Mouse (Mus musculus): Measurements from ENCODE around the gene Slc39a8. TPM values are rescaled to one million over a fixed set of nuclear protein-coding genes. Genes with fewer than 3 reads are reported as not detected.

Gene Slc39a8
- 12.2 and 12.9 TPM in 2 replicates for polyA plus RNA-seq (2015; fragmentation: Nextera tagmentation; extraction: Ambion mirVana)

- H3K4me1 ChIP-seq (replicated peaks), result peaks cover 19% of the 10 kb centered on the region
- H3K27me3 ChIP-seq, result peaks cover 9% of the 10 kb centered on the region
- peak; percentile 87 for ATAC-seq (ENCODE audit: low read depth)
- H3K9ac ChIP-seq, result peak within 1 kb of the TSS; percentile 70
- peak within 1 kb of the TSS; percentile 61 for H3K27ac ChIP-seq (replicated peaks)
- H3K4me2 ChIP-seq, result peak within 1 kb of the TSS; percentile 94
- no peaks in the 10 kb centered on the region for H3K9me3 ChIP-seq
- WGBS, result 6% methylated on average over 22 of the region's 22 CpGs
- no peaks in the 10 kb centered on the region for H3K36me3 ChIP-seq
- peak within 1 kb of the TSS; percentile 53 for H3K4me3 ChIP-seq
These were observed at the start of gene Slc39a8 for GRCm38 (mm10) chr3:135825016-135825753. TSS of gene Slc39a8 (plus strand) at chr3:135825279.

- H3K27ac ChIP-seq (replicated peaks), result no peak overlapping the region
- H3K4me1 ChIP-seq (replicated peaks), result no peaks in the 10 kb centered on the region
- no peak for ATAC-seq (ENCODE audit: low read depth)
- WGBS, result 90% methylated on average over 7 of the region's 7 CpGs
- H3K9me3 ChIP-seq, result no peaks in the 10 kb centered on the region
- no peaks in the 10 kb centered on the region for H3K36me3 ChIP-seq
- no peak overlapping the region for H3K9ac ChIP-seq
- H3K4me2 ChIP-seq, result no peak overlapping the region
- H3K4me3 ChIP-seq, result no peak overlapping the region
- H3K27me3 ChIP-seq, result no peaks in the 10 kb centered on the region
These were observed 40.0 kb upstream of the Slc39a8 start for GRCm38 (mm10) chr3:135785065-135785464.

- H3K36me3 ChIP-seq, result no peaks in the 10 kb centered on the region
- H3K4me2 ChIP-seq, result no peak overlapping the region
- H3K4me1 ChIP-seq (replicated peaks), result no peaks in the 10 kb centered on the region
- no peak overlapping the region for H3K4me3 ChIP-seq
- H3K27ac ChIP-seq (replicated peaks), result no peak overlapping the region
- H3K9me3 ChIP-seq, result no peaks in the 10 kb centered on the region
- H3K9ac ChIP-seq, result no peak overlapping the region
- no peak for ATAC-seq (ENCODE audit: low read depth)
- 93% methylated on average over 6 of the region's 6 CpGs for WGBS
- H3K27me3 ChIP-seq, result no peaks in the 10 kb centered on the region
These were observed 29.0 kb upstream of the Slc39a8 start for GRCm38 (mm10) chr3:135796117-135796516.

- Histone ChIP-seq H3K27ac (replicated peaks) (no peak overlapping the region), H3K27me3 (no peaks in the 10 kb centered on the region), H3K4me3 (no peak overlapping the region), H3K9me3 (no peaks in the 10 kb centered on the region), H3K36me3 (no peaks in the 10 kb centered on the region), H3K4me2 (no peak overlapping the region), H3K4me1 (replicated peaks) (no peaks in the 10 kb centered on the region), H3K9ac (no peak overlapping the region)
- no peak for ATAC-seq (ENCODE audit: low read depth)
- 70% methylated on average over 3 of the region's 3 CpGs for WGBS
These were observed 26.8 kb upstream of the Slc39a8 start for GRCm38 (mm10) chr3:135798241-135798640.

- no peak for ATAC-seq (ENCODE audit: low read depth)
- Histone ChIP-seq H3K27ac (replicated peaks) (no peak overlapping the region), H3K4me3 (no peak overlapping the region), H3K4me1 (replicated peaks) (no peaks in the 10 kb centered on the region), H3K9ac (no peak overlapping the region), H3K4me2 (no peak overlapping the region), H3K36me3 (no peaks in the 10 kb centered on the region), H3K27me3 (no peaks in the 10 kb centered on the region), H3K9me3 (no peaks in the 10 kb centered on the region)
- 73% methylated on average over 1 of the region's 1 CpGs for WGBS
These were observed 26.4 kb upstream of the Slc39a8 start for GRCm38 (mm10) chr3:135798665-135799064.

GRCm38 (mm10) chr3:135814665-135815064 is 10.4 kb upstream of the Slc39a8 start:
- Histone ChIP-seq H3K27me3 (no peaks in the 10 kb centered on the region), H3K4me3 (no peak overlapping the region), H3K9me3 (no peaks in the 10 kb centered on the region), H3K4me2 (no peak overlapping the region), H3K9ac (no peak overlapping the region), H3K4me1 (replicated peaks) (no peaks in the 10 kb centered on the region), H3K36me3 (no peaks in the 10 kb centered on the region), H3K27ac (replicated peaks) (no peak overlapping the region)
- no peak for ATAC-seq (ENCODE audit: low read depth)
- WGBS, result 88% methylated on average over 14 of the region's 14 CpGs

GRCm38 (mm10) chr3:135815973-135816727 is 8.9 kb upstream of the Slc39a8 start:
- WGBS, result 92% methylated on average over 5 of the region's 5 CpGs

GRCm38 (mm10) chr3:135817124-135817523 is 8.0 kb upstream of the Slc39a8 start:
- Histone ChIP-seq H3K36me3 (no peaks in the 10 kb centered on the region), H3K27me3 (no peaks in the 10 kb centered on the region), H3K4me3 (no peak overlapping the region), H3K9ac (no peak overlapping the region), H3K9me3 (no peaks in the 10 kb centered on the region), H3K4me2 (no peak overlapping the region), H3K4me1 (replicated peaks) (no peaks in the 10 kb centered on the region), H3K27ac (replicated peaks) (no peak overlapping the region)
- 67% methylated on average over 1 of the region's 1 CpGs for WGBS
- no peak for ATAC-seq (ENCODE audit: low read depth)

More at GRCm38 (mm10) chr3:135815973-135816727, 8.9 kb upstream of the Slc39a8 start:
- no peaks in the 10 kb centered on the region for H3K27me3 ChIP-seq
- no peaks in the 10 kb centered on the region for H3K4me1 ChIP-seq (replicated peaks)
- H3K4me2 ChIP-seq, result no peak overlapping the region
- H3K9me3 ChIP-seq, result no peaks in the 10 kb centered on the region
- ATAC-seq (ENCODE audit: low read depth), result no peak
- H3K4me3 ChIP-seq, result no peak overlapping the region
- no peak overlapping the region for H3K9ac ChIP-seq
- H3K27ac ChIP-seq (replicated peaks), result no peak overlapping the region
- H3K36me3 ChIP-seq, result no peaks in the 10 kb centered on the region

GRCm38 (mm10) chr3:135824436-135824835 is 643 bp upstream of the Slc39a8 start:
- H3K9ac ChIP-seq, result no peak overlapping the region
- no peaks in the 10 kb centered on the region for H3K9me3 ChIP-seq
- H3K4me1 ChIP-seq (replicated peaks), result peaks cover 19% of the 10 kb centered on the region
- 38% methylated on average over 1 of the region's 4 CpGs for WGBS
- H3K4me2 ChIP-seq, result 0 out of 2 replicates have a peak overlapping the region, but pooled peaks have one; percentile 7
- no peak overlapping the region for H3K27ac ChIP-seq (replicated peaks)
- H3K4me3 ChIP-seq, result no peak overlapping the region
- H3K36me3 ChIP-seq, result no peaks in the 10 kb centered on the region
- peaks cover 9% of the 10 kb centered on the region for H3K27me3 ChIP-seq
- no peak for ATAC-seq (ENCODE audit: low read depth)

GRCm38 (mm10) chr3:135825754-135826683 is 940 bp downstream of the Slc39a8 start:
- H3K27me3 ChIP-seq, result peaks cover 9% of the 10 kb centered on the region
- WGBS, result under 1% methylated on average over 57 of the region's 57 CpGs
- H3K9me3 ChIP-seq, result no peaks in the 10 kb centered on the region
- peak overlapping the region; percentile 94 for H3K4me2 ChIP-seq
- peak; percentile 86 for ATAC-seq (ENCODE audit: low read depth)
- H3K4me3 ChIP-seq, result peak overlapping the region; percentile 53
- H3K36me3 ChIP-seq, result no peaks in the 10 kb centered on the region
- H3K27ac ChIP-seq (replicated peaks), result peak overlapping the region; percentile 61
- H3K4me1 ChIP-seq (replicated peaks), result peaks cover 19% of the 10 kb centered on the region
- peak overlapping the region; percentile 70 for H3K9ac ChIP-seq

GRCm38 (mm10) chr3:135826684-135827249 is 1.7 kb downstream of the Slc39a8 start:
- whole genome bisulfite sequencing, result 25% methylated on average over 12 of the region's 12 CpGs
- H3K4me3 ChIP-seq, result peak overlapping the region; percentile 53
- H3K4me1 ChIP-seq (replicated peaks), result peaks cover 19% of the 10 kb centered on the region
- H3K9me3 ChIP-seq, result no peaks in the 10 kb centered on the region
- H3K27ac ChIP-seq (replicated peaks), result peak overlapping the region; percentile 61
- peak overlapping the region; percentile 94 for H3K4me2 ChIP-seq
- H3K27me3 ChIP-seq, result peaks cover 9% of the 10 kb centered on the region
- no peaks in the 10 kb centered on the region for H3K36me3 ChIP-seq
- ATAC-seq (ENCODE audit: low read depth), result no peak; the same call in 1 of the 2 replicates
- peak overlapping the region; percentile 70 for H3K9ac ChIP-seq

Measured in neural tube, embryonic 13.5 days (tissue).